Mouse (Mus musculus) T-helper 2 cell (primary cell): ENCODE data around the gene Srrm4.

Source experiments
- in situ Hi-C: fragments of 300-600 bp; cut with MboI, MseI; formaldehyde crosslinking; loops from one replicate; pipeline ENCODE4 v1.15.1; 2025; ENCODE audit warnings: high pct_unique_total_duplicates

The Srrm4 gene

GRCm38 (mm10) chr5:116407321-116407720 lies 184.3 kb downstream of the Srrm4 start:
- in situ Hi-C loops = no loop called here

- in situ Hi-C loops = no loop called here
Measured at GRCm38 (mm10) chr5:116406507-116406906, 185.1 kb downstream of the Srrm4 start.

- in situ Hi-C loops = no loop called here
Measured at GRCm38 (mm10) chr5:116405934-116406333, 185.7 kb downstream of the Srrm4 start.

GRCm38 (mm10) chr5:116404063-116404462 lies 187.6 kb downstream of the Srrm4 start:
- in situ Hi-C loops = no loop called here

- in situ Hi-C loops = no loop called here
Measured at GRCm38 (mm10) chr5:116400801-116401200, 190.8 kb downstream of the Srrm4 start.

GRCm38 (mm10) chr5:116400042-116400730 lies 191.4 kb downstream of the Srrm4 start:
- in situ Hi-C loops = no loop called here

GRCm38 (mm10) chr5:116396104-116396503 lies 195.5 kb downstream of the Srrm4 start:
- in situ Hi-C loops = no loop called here

- in situ Hi-C loops = no loop called here
Measured at GRCm38 (mm10) chr5:116392603-116393002, 199.0 kb downstream of the Srrm4 start.

GRCm38 (mm10) chr5:116389856-116390542 lies 201.6 kb downstream of the Srrm4 start:
- in situ Hi-C loops = no loop called here

- in situ Hi-C loops = no loop called here
Measured at GRCm38 (mm10) chr5:116389321-116389720, 202.3 kb downstream of the Srrm4 start.
